Mouse (Mus musculus): ENCODE measurements around the gene Sh3gl2. TPM values are rescaled to one million over a fixed set of nuclear protein-coding genes. Genes with fewer than 3 reads are reported as not detected.
A peak's percentile ranks its signal among the peaks of the same experiment; 100 is the strongest.

Sh3gl2 gene
- polyA plus RNA-seq, 1 experiment from 2014 or later = 1.7 TPM

DNA sequence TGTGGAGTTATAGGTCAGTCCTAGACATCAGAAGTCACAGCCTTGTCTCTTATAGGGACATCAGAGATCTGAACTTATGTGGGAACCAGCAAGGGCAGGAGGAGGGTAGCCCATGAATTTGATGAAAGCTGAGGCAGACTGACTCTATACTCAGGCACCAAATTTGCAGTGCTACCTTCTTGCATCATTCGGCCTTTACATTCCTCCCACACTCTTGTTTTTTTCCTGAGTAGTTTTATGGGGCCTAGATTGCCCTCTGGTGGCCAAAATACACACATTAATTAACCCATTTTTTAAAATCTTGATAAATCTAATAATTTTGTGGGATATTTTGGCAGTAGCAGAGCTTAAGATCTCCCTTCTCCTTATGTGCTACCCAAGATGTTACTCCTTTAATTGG, 186.9 kb downstream of the Sh3gl2 start:
- DNase-seq (ENCODE audit: low spot score) (no peak), ATAC-seq (ENCODE audit: insufficient number of reproducible peaks, low FRiP score, low TSS enrichment, low read depth) (no peak)
- Histone ChIP-seq H3K4me1 (ENCODE audit: control insufficient read depth, insufficient read depth, low read length) (no peaks in the 10 kb centered on the region), H3K27me3 (ENCODE audit: control insufficient read depth, insufficient read depth, low read length) (no peaks in the 10 kb centered on the region), H3K27ac (replicated peaks; ENCODE audit: low read depth, low read length) (no peak overlapping the region), H3K9me3 (ENCODE audit: control insufficient read depth, low read length) (no peaks in the 10 kb centered on the region), H3K4me3 (ENCODE audit: low read depth, low read length) (no peak overlapping the region), H3K9ac (ENCODE audit: low read length) (no peak overlapping the region), H3K4me2 (ENCODE audit: low read depth, severe bottlenecking) (no peak overlapping the region), H3K36me3 (ENCODE audit: control insufficient read depth, insufficient read depth, low read length) (no peaks in the 10 kb centered on the region)
- WGBS = 72% methylated on average over 1 of the region's 1 CpGs

DNA sequence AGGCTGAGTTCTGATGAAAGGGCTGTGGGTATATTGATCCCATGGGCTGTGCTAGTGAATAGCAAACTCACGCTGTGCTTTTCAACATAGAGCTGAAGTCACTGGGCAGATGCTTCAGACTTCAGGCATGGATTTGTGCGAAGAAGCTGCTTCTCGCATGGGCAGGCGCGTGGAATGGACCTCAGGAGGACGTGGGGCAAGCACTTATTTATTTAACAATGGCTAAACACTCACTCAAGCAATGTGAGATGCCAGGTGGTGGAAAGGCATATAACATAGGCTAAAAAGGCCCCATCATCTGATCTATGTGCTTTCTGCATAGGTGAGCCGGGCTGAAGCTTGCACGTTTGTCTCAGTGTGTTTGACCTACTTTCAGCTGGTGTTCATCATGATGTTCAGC, 193.8 kb downstream of the Sh3gl2 start:
- Histone ChIP-seq H3K4me3 (ENCODE audit: low read depth, low read length) (no peak overlapping the region), H3K9me3 (ENCODE audit: control insufficient read depth, low read length) (no peaks in the 10 kb centered on the region), H3K4me2 (ENCODE audit: low read depth, severe bottlenecking) (no peak overlapping the region), H3K27me3 (ENCODE audit: control insufficient read depth, insufficient read depth, low read length) (no peaks in the 10 kb centered on the region), H3K4me1 (ENCODE audit: control insufficient read depth, insufficient read depth, low read length) (no peaks in the 10 kb centered on the region), H3K36me3 (ENCODE audit: control insufficient read depth, insufficient read depth, low read length) (no peaks in the 10 kb centered on the region), H3K9ac (ENCODE audit: low read length) (no peak overlapping the region), H3K27ac (replicated peaks; ENCODE audit: low read depth, low read length) (no peak overlapping the region)
- 89% methylated on average over 8 of the region's 8 CpGs for WGBS
- DNase-seq (ENCODE audit: low spot score) (no peak), ATAC-seq (ENCODE audit: insufficient number of reproducible peaks, low FRiP score, low TSS enrichment, low read depth) (no peak)

DNA sequence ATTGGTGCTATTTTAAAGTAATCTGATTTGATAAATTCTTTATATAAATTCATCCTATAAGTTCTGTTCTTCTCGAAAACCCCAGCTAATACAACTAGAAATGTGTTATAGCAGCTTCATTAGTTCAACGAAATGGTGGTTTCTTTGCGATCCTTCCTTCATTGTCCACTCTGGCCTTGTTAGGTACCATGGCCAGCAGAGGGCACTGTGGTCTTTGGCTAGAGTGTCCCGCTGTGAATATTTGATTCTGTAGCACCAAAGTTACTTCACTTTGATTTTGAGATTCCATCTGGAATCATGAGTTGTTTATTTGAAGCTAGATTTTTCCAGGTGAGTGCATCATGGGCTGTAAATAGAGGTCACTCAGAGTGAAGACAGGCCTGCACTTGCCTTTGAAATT, 197.9 kb downstream of the Sh3gl2 start:
- ATAC-seq (ENCODE audit: insufficient number of reproducible peaks, low FRiP score, low TSS enrichment, low read depth) = no peak; the same call in 1 of the 2 replicates
- WGBS = 45% methylated on average over 4 of the region's 4 CpGs
- Histone ChIP-seq H3K9ac (ENCODE audit: low read length) (no peak overlapping the region), H3K9me3 (ENCODE audit: control insufficient read depth, low read length) (no peaks in the 10 kb centered on the region), H3K27me3 (ENCODE audit: control insufficient read depth, insufficient read depth, low read length) (no peaks in the 10 kb centered on the region), H3K4me3 (ENCODE audit: low read depth, low read length) (no peak overlapping the region), H3K36me3 (ENCODE audit: control insufficient read depth, insufficient read depth, low read length) (no peaks in the 10 kb centered on the region), H3K4me1 (ENCODE audit: control insufficient read depth, insufficient read depth, low read length) (no peaks in the 10 kb centered on the region), H3K27ac (replicated peaks; ENCODE audit: low read depth, low read length) (no peak overlapping the region), H3K4me2 (ENCODE audit: low read depth, severe bottlenecking) (no peak overlapping the region)
- DNase-seq (ENCODE audit: low spot score) = peak; percentile 86

- DNase-seq (ENCODE audit: low spot score) = peak; percentile 91
- Histone ChIP-seq H3K27ac (replicated peaks; ENCODE audit: low read depth, low read length) (no peak overlapping the region), H3K4me1 (ENCODE audit: control insufficient read depth, insufficient read depth, low read length) (no peaks in the 10 kb centered on the region), H3K4me2 (ENCODE audit: low read depth, severe bottlenecking) (no peak overlapping the region), H3K9me3 (ENCODE audit: control insufficient read depth, low read length) (no peaks in the 10 kb centered on the region), H3K36me3 (ENCODE audit: control insufficient read depth, insufficient read depth, low read length) (no peaks in the 10 kb centered on the region), H3K27me3 (ENCODE audit: control insufficient read depth, insufficient read depth, low read length) (no peaks in the 10 kb centered on the region), H3K9ac (ENCODE audit: low read length) (no peak overlapping the region), H3K4me3 (ENCODE audit: low read depth, low read length) (no peak overlapping the region)
- 42% methylated on average over 10 of the region's 10 CpGs for WGBS
- no peak for ATAC-seq (ENCODE audit: insufficient number of reproducible peaks, low FRiP score, low TSS enrichment, low read depth)
Observed at GRCm38 (mm10) chr4:85404424-85405194, 199.7 kb downstream of the Sh3gl2 start.

GRCm38 (mm10) chr4:85405276-85405675, 200.3 kb downstream of the Sh3gl2 start:
- Histone ChIP-seq H3K4me3 (ENCODE audit: low read depth, low read length) (no peak overlapping the region), H3K9me3 (ENCODE audit: control insufficient read depth, low read length) (no peaks in the 10 kb centered on the region), H3K4me2 (ENCODE audit: low read depth, severe bottlenecking) (no peak overlapping the region), H3K4me1 (ENCODE audit: control insufficient read depth, insufficient read depth, low read length) (no peaks in the 10 kb centered on the region), H3K27me3 (ENCODE audit: control insufficient read depth, insufficient read depth, low read length) (no peaks in the 10 kb centered on the region), H3K9ac (ENCODE audit: low read length) (no peak overlapping the region), H3K36me3 (ENCODE audit: control insufficient read depth, insufficient read depth, low read length) (no peaks in the 10 kb centered on the region), H3K27ac (replicated peaks; ENCODE audit: low read depth, low read length) (no peak overlapping the region)
- ATAC-seq (ENCODE audit: insufficient number of reproducible peaks, low FRiP score, low TSS enrichment, low read depth) = no peak
- 93% methylated on average over 7 of the region's 7 CpGs for WGBS
- no peak for DNase-seq (ENCODE audit: low spot score)

- H3K27ac ChIP-seq (replicated peaks; ENCODE audit: low read depth, low read length) = no peak overlapping the region
- WGBS = 97% methylated on average over 3 of the region's 3 CpGs
- no peaks in the 10 kb centered on the region for H3K36me3 ChIP-seq (ENCODE audit: control insufficient read depth, insufficient read depth, low read length)
- no peaks in the 10 kb centered on the region for H3K27me3 ChIP-seq (ENCODE audit: control insufficient read depth, insufficient read depth, low read length)
- DNase-seq (ENCODE audit: low spot score) (no peak), ATAC-seq (ENCODE audit: insufficient number of reproducible peaks, low FRiP score, low TSS enrichment, low read depth) (no peak)
- H3K4me2 ChIP-seq (ENCODE audit: low read depth, severe bottlenecking) = no peak overlapping the region
- H3K4me1 ChIP-seq (ENCODE audit: control insufficient read depth, insufficient read depth, low read length) = no peaks in the 10 kb centered on the region
- H3K4me3 ChIP-seq (ENCODE audit: low read depth, low read length) = no peak overlapping the region
- no peaks in the 10 kb centered on the region for H3K9me3 ChIP-seq (ENCODE audit: control insufficient read depth, low read length)
- no peak overlapping the region for H3K9ac ChIP-seq (ENCODE audit: low read length)
Observed at GRCm38 (mm10) chr4:85416466-85416865, 211.5 kb downstream of the Sh3gl2 start.

- H3K9me3 ChIP-seq (ENCODE audit: control insufficient read depth, low read length) = no peaks in the 10 kb centered on the region
- H3K9ac ChIP-seq (ENCODE audit: low read length) = no peak overlapping the region
- no peaks in the 10 kb centered on the region for H3K36me3 ChIP-seq (ENCODE audit: control insufficient read depth, insufficient read depth, low read length)
- H3K27me3 ChIP-seq (ENCODE audit: control insufficient read depth, insufficient read depth, low read length) = no peaks in the 10 kb centered on the region
- H3K4me2 ChIP-seq (ENCODE audit: low read depth, severe bottlenecking) = no peak overlapping the region
- no peak overlapping the region for H3K4me3 ChIP-seq (ENCODE audit: low read depth, low read length)
- H3K27ac ChIP-seq (replicated peaks; ENCODE audit: low read depth, low read length) = no peak overlapping the region
- ATAC-seq (ENCODE audit: insufficient number of reproducible peaks, low FRiP score, low TSS enrichment, low read depth) (no peak), DNase-seq (ENCODE audit: low spot score) (no peak)
- no peaks in the 10 kb centered on the region for H3K4me1 ChIP-seq (ENCODE audit: control insufficient read depth, insufficient read depth, low read length)
- WGBS = 89% methylated on average over 6 of the region's 6 CpGs
Observed at GRCm38 (mm10) chr4:85420429-85420828, 215.5 kb downstream of the Sh3gl2 start.

- Histone ChIP-seq H3K9ac (ENCODE audit: low read length) (no peak overlapping the region), H3K27me3 (ENCODE audit: control insufficient read depth, insufficient read depth, low read length) (no peaks in the 10 kb centered on the region), H3K4me1 (ENCODE audit: control insufficient read depth, insufficient read depth, low read length) (no peaks in the 10 kb centered on the region), H3K9me3 (ENCODE audit: control insufficient read depth, low read length) (no peaks in the 10 kb centered on the region), H3K4me3 (ENCODE audit: low read depth, low read length) (no peak overlapping the region), H3K36me3 (ENCODE audit: control insufficient read depth, insufficient read depth, low read length) (no peaks in the 10 kb centered on the region), H3K27ac (replicated peaks; ENCODE audit: low read depth, low read length) (no peak overlapping the region), H3K4me2 (ENCODE audit: low read depth, severe bottlenecking) (no peak overlapping the region)
- no peak for ATAC-seq (ENCODE audit: insufficient number of reproducible peaks, low FRiP score, low TSS enrichment, low read depth)
- 89% methylated on average over 4 of the region's 4 CpGs for WGBS
- DNase-seq (ENCODE audit: low spot score) = no peak
Observed at GRCm38 (mm10) chr4:85426211-85426610, 221.3 kb downstream of the Sh3gl2 start.

DNA sequence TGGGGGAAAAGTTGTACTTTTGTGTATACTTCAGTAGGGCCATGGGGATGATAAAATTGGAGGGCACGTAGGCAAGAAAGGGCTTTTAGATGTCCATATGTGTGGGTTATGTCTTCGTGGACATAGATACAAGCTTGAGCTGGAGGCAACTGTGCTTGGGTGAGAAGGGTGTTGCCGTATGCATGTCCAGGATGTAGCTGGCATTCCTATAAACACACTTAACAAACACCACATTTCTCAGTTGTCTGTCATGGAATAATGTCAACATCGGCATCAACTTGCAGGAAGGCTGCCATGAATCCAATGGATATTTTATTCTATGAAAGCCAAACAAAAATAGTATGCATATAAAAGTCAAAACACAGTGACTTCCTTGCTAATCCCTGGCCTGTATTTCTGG, 227.9 kb downstream of the Sh3gl2 start:
- no peak overlapping the region for H3K9ac ChIP-seq (ENCODE audit: low read length)
- 89% methylated on average over 4 of the region's 4 CpGs for WGBS
- no peaks in the 10 kb centered on the region for H3K4me1 ChIP-seq (ENCODE audit: control insufficient read depth, insufficient read depth, low read length)
- no peak for DNase-seq (ENCODE audit: low spot score)
- H3K27ac ChIP-seq (replicated peaks; ENCODE audit: low read depth, low read length) = no peak overlapping the region
- no peak overlapping the region for H3K4me2 ChIP-seq (ENCODE audit: low read depth, severe bottlenecking)
- H3K9me3 ChIP-seq (ENCODE audit: control insufficient read depth, low read length) = no peaks in the 10 kb centered on the region
- no peaks in the 10 kb centered on the region for H3K27me3 ChIP-seq (ENCODE audit: control insufficient read depth, insufficient read depth, low read length)
- H3K36me3 ChIP-seq (ENCODE audit: control insufficient read depth, insufficient read depth, low read length) = no peaks in the 10 kb centered on the region
- H3K4me3 ChIP-seq (ENCODE audit: low read depth, low read length) = no peak overlapping the region
- no peak for ATAC-seq (ENCODE audit: insufficient number of reproducible peaks, low FRiP score, low TSS enrichment, low read depth)
